Mouse (Mus musculus): ENCODE measurements around the gene Agfg2.
"Not testable (repeated sequence)": the region's sequence is repeated elsewhere in the genome, so short reads cannot be mapped to it uniquely, and the experiment has no call there.

The Agfg2 gene

GRCm38 (mm10) chr5:137645652-137646091 lies 38.9 kb downstream of the Agfg2 start, which contains the start of gene Irs3:
Irs3 (minus strand) TSS chr5:137645714.
- no peak for DNase-seq (ENCODE audit: low spot score in 2 of 2)

GRCm38 (mm10) chr5:137645091-137645651 lies 39.4 kb downstream of the Agfg2 start:
- no peak for DNase-seq (ENCODE audit: low spot score in 2 of 2)

GRCm38 (mm10) chr5:137644484-137644883 lies 40.0 kb downstream of the Agfg2 start:
- no peak for DNase-seq (ENCODE audit: low spot score in 2 of 2)

GRCm38 (mm10) chr5:137642886-137643285 lies 41.6 kb downstream of the Agfg2 start:
- no peak for DNase-seq (ENCODE audit: low spot score in 2 of 2)

GRCm38 (mm10) chr5:137641054-137641453 lies 43.5 kb downstream of the Agfg2 start, which contains the start of gene Sap25:
Sap25 (plus strand) TSS chr5:137641334.
- no peak for DNase-seq (ENCODE audit: low spot score in 2 of 2)

GRCm38 (mm10) chr5:137639472-137639871 lies 45.1 kb downstream of the Agfg2 start:
- no peak for DNase-seq (ENCODE audit: low spot score in 2 of 2)

GRCm38 (mm10) chr5:137633397-137634084 lies 51.0 kb downstream of the Agfg2 start:
- no peak for DNase-seq (ENCODE audit: low spot score in 2 of 2)

- no peak for DNase-seq (ENCODE audit: low spot score in 2 of 2)
Observed at GRCm38 (mm10) chr5:137631591-137631990, 52.9 kb downstream of the Agfg2 start.

- no peak for DNase-seq (ENCODE audit: low spot score in 2 of 2)
Observed at GRCm38 (mm10) chr5:137631171-137631570, 53.4 kb downstream of the Agfg2 start.

GRCm38 (mm10) chr5:137630602-137631001 lies 53.9 kb downstream of the Agfg2 start:
- DNase-seq (ENCODE audit: low spot score in 2 of 2), result no peak

- no peak for DNase-seq (ENCODE audit: low spot score in 2 of 2)
Observed at GRCm38 (mm10) chr5:137629906-137630545, 54.5 kb downstream of the Agfg2 start.

GRCm38 (mm10) chr5:137629306-137629721 lies 55.2 kb downstream of the Agfg2 start:
- peak in 1 of 2 experiments; percentile 62 for DNase-seq (ENCODE audit: low spot score in 2 of 2)

- DNase-seq (ENCODE audit: low spot score in 2 of 2), result peak; percentile 99 to 100
Observed at GRCm38 (mm10) chr5:137628498-137629305, 55.8 kb downstream of the Agfg2 start, which contains the start of the genes Fbxo24, Lrch4 and Gm20605. Fbxo24 (minus strand) TSS chr5:137629002. Lrch4 (plus strand) TSS chr5:137629121. Gm20605 (plus strand) TSS chr5:137629175.

GRCm38 (mm10) chr5:137627991-137628390 lies 56.5 kb downstream of the Agfg2 start:
- DNase-seq (ENCODE audit: low spot score in 2 of 2), result no peak

- no peak for DNase-seq (ENCODE audit: low spot score in 2 of 2)
Observed at GRCm38 (mm10) chr5:137623937-137624530, 60.5 kb downstream of the Agfg2 start.

- no peak for DNase-seq (ENCODE audit: low spot score in 2 of 2)
Observed at GRCm38 (mm10) chr5:137615347-137615746, 69.2 kb downstream of the Agfg2 start.

GRCm38 (mm10) chr5:137614921-137615320 lies 69.6 kb downstream of the Agfg2 start:
- not testable (repeated sequence) for DNase-seq (ENCODE audit: low spot score in 2 of 2)

- no peak for DNase-seq (ENCODE audit: low spot score in 2 of 2)
Observed at GRCm38 (mm10) chr5:137613550-137613949, 71.0 kb downstream of the Agfg2 start, which contains the start of gene Pcolce. Pcolce (minus strand) TSS chr5:137613784.

GRCm38 (mm10) chr5:137613076-137613475 lies 71.5 kb downstream of the Agfg2 start:
- no peak for DNase-seq (ENCODE audit: low spot score in 2 of 2)

GRCm38 (mm10) chr5:137611245-137611602 lies 73.3 kb downstream of the Agfg2 start:
- no peak for DNase-seq (ENCODE audit: low spot score in 2 of 2)

- DNase-seq (ENCODE audit: low spot score in 2 of 2), result no peak
Observed at GRCm38 (mm10) chr5:137610548-137611244, 73.8 kb downstream of the Agfg2 start.
